Mouse (Mus musculus) heart, adult 2 months (tissue): ENCODE data around the gene Cyp2c40. TPM values are rescaled to one million over a fixed set of nuclear protein-coding genes. Genes with fewer than 3 reads are reported as not detected.
"Not testable (repeated sequence)": the region's sequence is repeated elsewhere in the genome, so short reads cannot be mapped to it uniquely, and the experiment has no call there.

Source experiments
- DNase-seq, 2 experiments: peaks; one replicate each; pipeline ENCODE4 v3.0.0; 2021
- H3K27ac ChIP-seq: fragments of 200-600 bp; 2 replicates; pipeline ENCODE4 v1.8.1; 2022
- H3K27me3 ChIP-seq: fragments of 200-500 bp; 2 replicates; pipeline ENCODE4 v1.6.1; 2012; ENCODE audit warnings: mild to moderate bottlenecking, low read length, inconsistent platforms, mixed read lengths; ENCODE audit not compliant: control insufficient read depth, insufficient read depth
- H3K36me3 ChIP-seq: fragments of 200-500 bp; 2 replicates; pipeline ENCODE4 v1.6.1; 2012; ENCODE audit warnings: low read length, inconsistent platforms; ENCODE audit not compliant: control insufficient read depth, insufficient read depth
- H3K4me1 ChIP-seq: fragments of 200-500 bp; 2 replicates; pipeline ENCODE4 v1.6.1; 2011; ENCODE audit warnings: low read length; ENCODE audit not compliant: control insufficient read depth, insufficient read depth
- H3K4me3 ChIP-seq: fragments of 200-600 bp; 2 replicates; pipeline ENCODE4 v1.8.1; 2022
- H3K79me2 ChIP-seq: fragments of 200-500 bp; replicated peaks from 2 replicates; pipeline ENCODE4 v1.6.1; 2012; ENCODE audit warnings: mild to moderate bottlenecking, inconsistent platforms, low read length, moderate library complexity, mixed read lengths; ENCODE audit not compliant: control insufficient read depth, insufficient read depth
- H3K9ac ChIP-seq: fragments of 200-500 bp; 2 replicates; pipeline ENCODE4 v1.6.1; 2012; ENCODE audit warnings: low read depth, mild to moderate bottlenecking, control low read depth, inconsistent platforms, low read length, mixed read lengths
- CTCF ChIP-seq: fragments of 200-600 bp; IDR thresholded peaks from 2 replicates; pipeline ENCODE4 v1.8.1; 2022; ENCODE audit warnings: antibody characterized with exemption, mild to moderate bottlenecking, moderate library complexity
- POLR2A ChIP-seq: fragments of 200-500 bp; IDR thresholded peaks from 2 replicates; pipeline ENCODE4 v1.6.1; 2011; ENCODE audit warnings: mild to moderate bottlenecking, low read depth, low read length, control low read depth; ENCODE audit not compliant: insufficient read depth
- WGBS: fragments of 180-500 bp; shearing (Covaris S2); methylation state at CpG from one replicate; pipeline ENCODE4 v1.1.7; 2018; 5-methylcytosine and 5-hydroxymethylcytosine counted together
- intact Hi-C: fragments of 180-260 bp; cut with DNase I; formaldehyde crosslinking; loops from one replicate; pipeline ENCODE4 v1.15.1; 2025
- long read RNA-seq: library from polyadenylated mRNA; stranded (forward); transcript quantifications from one replicate; pipeline ENCODE4 v2.0.0, GENCODE M21; 2021
- polyA plus RNA-seq: library from polyadenylated mRNA; depleted of rRNA; stranded (reverse); fragments of >200 nt; gene quantifications from 2 replicates; pipeline ENCODE4 v1.2.3, GENCODE M21; 2012; rRNA removed
- total RNA-seq, 2 experiments: library from RNA; stranded (reverse); gene quantifications; 2 replicates each; pipeline ENCODE4 v1.2.3; 2021

Gene Cyp2c40
- total RNA-seq, result not detected
- 0.18 TPM in 1 of 2 replicates, not detected in the other for polyA plus RNA-seq
- long read RNA-seq, result 0 reads

- H3K9ac ChIP-seq, H3K27me3 ChIP-seq, H3K79me2 ChIP-seq, H3K36me3 ChIP-seq, intact Hi-C loops, DNase-seq, H3K4me1 ChIP-seq, H3K27ac ChIP-seq, H3K4me3 ChIP-seq: not testable (repeated sequence)
- 81% methylated on average over 3 of the region's 3 CpGs for WGBS
Measured at GRCm38 (mm10) chr19:39812714-39813113, at the start of gene Cyp2c40. Gene Cyp2c40 (minus strand): TSS chr19:39812814.

DNA sequence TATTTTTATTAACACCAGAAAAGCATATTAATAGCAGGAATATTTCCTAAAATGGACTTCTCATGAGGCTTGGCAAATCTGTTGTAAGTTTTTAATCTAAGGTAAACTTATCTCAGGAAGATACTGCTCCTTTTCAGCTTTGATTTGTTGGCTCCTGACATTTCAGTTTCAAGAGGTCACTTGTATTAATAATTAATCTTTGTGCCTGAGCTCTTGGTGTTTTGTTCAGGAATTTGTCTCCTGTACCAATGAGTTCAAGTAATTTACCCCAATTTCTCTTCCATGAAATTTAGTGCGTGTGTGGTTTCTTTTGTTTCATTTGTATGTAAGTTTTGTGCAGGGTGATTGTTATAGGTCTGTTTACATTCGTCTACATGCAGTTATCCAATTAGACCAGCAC, 8.3 kb upstream of the Cyp2c40 start:
- H3K4me1 ChIP-seq, H3K27me3 ChIP-seq, DNase-seq, H3K27ac ChIP-seq, intact Hi-C loops, H3K79me2 ChIP-seq, H3K36me3 ChIP-seq, H3K9ac ChIP-seq, H3K4me3 ChIP-seq: not testable (repeated sequence)
- 62% methylated on average over 2 of the region's 2 CpGs for WGBS

DNA sequence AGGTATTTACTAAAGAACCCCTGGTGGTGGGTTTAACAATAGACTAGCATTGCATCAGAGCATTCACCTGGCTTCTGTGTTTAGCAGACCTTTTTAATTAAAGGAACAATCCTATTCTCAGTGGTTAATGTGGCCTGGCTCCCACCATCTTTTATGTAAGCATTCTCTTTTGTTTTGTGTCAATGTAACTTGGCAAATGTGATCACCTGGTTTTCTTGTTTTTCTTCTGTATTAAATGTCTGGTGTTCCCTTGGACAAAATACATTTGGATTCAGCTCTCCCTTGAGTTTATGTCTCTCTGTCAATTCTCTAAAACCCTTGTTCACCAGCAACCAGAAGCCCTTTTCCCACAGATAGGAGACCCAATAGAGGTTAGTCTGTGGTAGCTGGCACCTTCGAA, 3.8 kb upstream of the Cyp2c40 start:
- WGBS, result 81% methylated on average over 1 of the region's 1 CpGs
- H3K27me3 ChIP-seq, DNase-seq, H3K9ac ChIP-seq, H3K4me3 ChIP-seq, H3K36me3 ChIP-seq, H3K79me2 ChIP-seq, intact Hi-C loops, H3K27ac ChIP-seq, H3K4me1 ChIP-seq: not testable (repeated sequence)

DNA sequence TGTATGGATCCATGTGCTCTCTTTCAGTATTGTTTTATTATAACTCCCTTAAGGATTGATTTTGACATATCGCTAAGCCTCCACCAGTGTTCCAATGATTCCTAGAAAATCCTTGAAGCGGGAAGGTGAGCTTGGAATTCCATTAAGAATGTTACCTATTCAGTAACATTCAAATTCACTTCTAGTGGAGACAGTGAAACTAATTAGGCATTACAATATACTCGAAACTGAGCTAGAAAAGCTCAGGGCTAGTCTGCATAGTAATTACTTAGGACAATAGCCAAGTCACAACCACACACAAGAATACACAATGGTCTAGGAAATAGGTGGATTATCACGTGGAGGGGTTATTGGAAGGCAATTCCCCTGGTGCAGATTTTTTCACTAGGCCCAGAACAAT, 3.4 kb upstream of the Cyp2c40 start:
- DNase-seq, H3K36me3 ChIP-seq, intact Hi-C loops, H3K4me1 ChIP-seq, H3K4me3 ChIP-seq, H3K27me3 ChIP-seq, H3K27ac ChIP-seq, H3K9ac ChIP-seq, H3K79me2 ChIP-seq: not testable (repeated sequence)
- 59% methylated on average over 4 of the region's 4 CpGs for WGBS

DNA sequence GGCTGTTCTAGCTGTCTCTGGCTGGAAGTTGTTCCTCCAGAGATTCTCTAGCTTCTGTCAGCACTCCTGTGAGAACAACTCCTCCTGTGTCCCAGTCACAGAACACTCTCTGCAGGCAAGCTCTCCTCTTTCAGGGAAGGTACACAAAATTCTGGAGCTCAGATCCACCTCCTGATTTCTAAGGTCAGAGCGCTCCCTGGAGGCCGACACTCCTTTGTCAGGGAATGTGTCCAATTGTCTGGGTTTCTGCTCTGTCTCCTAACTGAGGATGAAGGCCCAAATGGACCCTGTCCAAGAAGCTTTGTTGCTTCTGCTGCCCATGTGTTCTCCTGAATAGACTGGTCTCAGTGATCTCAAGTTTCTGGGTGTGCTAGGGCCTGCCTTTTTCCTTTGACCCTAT, 27.2 kb downstream of the Cyp2c40 start:
- not testable (repeated sequence) for H3K36me3 ChIP-seq, H3K79me2 ChIP-seq
- WGBS, result 88% methylated on average over 2 of the region's 2 CpGs

DNA sequence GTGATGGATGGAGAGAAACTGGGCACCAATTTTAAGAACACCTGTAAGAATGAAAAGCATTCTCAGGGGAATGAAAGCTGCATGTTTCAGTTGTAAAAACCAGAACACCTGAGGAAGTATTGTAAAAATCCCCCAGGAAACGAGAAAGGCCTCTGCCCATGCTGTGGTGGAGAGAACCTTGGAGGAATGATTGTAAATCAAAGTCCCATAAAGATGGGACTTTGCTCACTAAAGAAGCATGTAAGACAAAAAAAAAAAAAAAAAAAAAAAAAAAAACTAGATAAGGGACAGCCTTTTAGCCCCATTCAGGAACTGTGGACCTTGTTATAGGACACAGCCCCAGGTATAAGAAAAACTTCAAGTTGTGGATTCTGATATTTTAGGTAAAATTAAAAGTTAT, 67.3 kb downstream of the Cyp2c40 start:
- WGBS, result 28% methylated on average over 1 of the region's 1 CpGs
- intact Hi-C loops, result no loop called here
- no peak overlapping the region for H3K27ac ChIP-seq

More for the DNA sequence above, 27.2 kb downstream of the Cyp2c40 start:
- H3K27me3 ChIP-seq, H3K4me3 ChIP-seq, H3K27ac ChIP-seq, H3K9ac ChIP-seq, intact Hi-C loops, DNase-seq, H3K4me1 ChIP-seq: not testable (repeated sequence)

DNA sequence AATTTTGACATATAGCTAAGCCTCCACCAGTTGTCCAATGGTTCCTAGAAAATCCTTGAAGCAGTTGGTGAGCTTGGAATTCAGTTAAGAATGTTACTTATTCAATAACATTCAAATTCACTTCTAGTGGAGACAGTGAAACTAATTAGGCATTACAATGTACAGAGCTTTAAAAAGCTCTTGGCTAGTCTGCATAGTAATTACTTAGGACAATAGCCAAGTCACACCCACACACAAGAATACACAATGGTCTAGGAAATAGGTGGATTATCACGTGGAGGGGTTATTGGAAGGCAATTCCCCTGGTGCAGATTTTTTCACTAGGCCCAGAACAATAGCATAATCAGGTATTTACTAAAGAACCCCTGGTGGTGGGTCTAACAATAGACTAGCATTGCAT, 68.3 kb downstream of the Cyp2c40 start:
- H3K9ac ChIP-seq, H3K27me3 ChIP-seq, DNase-seq, H3K27ac ChIP-seq, H3K36me3 ChIP-seq, intact Hi-C loops, H3K79me2 ChIP-seq, H3K4me1 ChIP-seq, H3K4me3 ChIP-seq: not testable (repeated sequence)
- 45% methylated on average over 1 of the region's 1 CpGs for WGBS

More for the DNA sequence above, 67.3 kb downstream of the Cyp2c40 start:
- no peak for DNase-seq
- no peak for TF ChIP-seq CTCF
- no peak for TF ChIP-seq POLR2A
- H3K79me2 ChIP-seq, result no peaks in the 10 kb centered on the region
- no peaks in the 10 kb centered on the region for H3K4me1 ChIP-seq
- H3K4me3 ChIP-seq, result no peak overlapping the region
- H3K36me3 ChIP-seq, result no peaks in the 10 kb centered on the region
- no peaks in the 10 kb centered on the region for H3K27me3 ChIP-seq
- H3K9ac ChIP-seq, result no peak overlapping the region
